Mouse (Mus musculus) myocyte (in vitro differentiated cells): ENCODE results near the gene Grin2c. TPM values are rescaled to one million over a fixed set of nuclear protein-coding genes. Genes with fewer than 3 reads are reported as not detected.

ENCODE experiments used
- H3K27me3 ChIP-seq: one replicate; pipeline ENCODE4 v1.6.1; 2011; ENCODE audit not compliant: control insufficient read depth, insufficient read depth, insufficient read length
- H3K36me3 ChIP-seq: one replicate; pipeline ENCODE4 v1.6.1; 2011; ENCODE audit not compliant: control insufficient read depth, insufficient read depth
- H3K4me2 ChIP-seq: one replicate; pipeline ENCODE4 v1.6.1; 2011; ENCODE audit warnings: low read depth, control low read depth
- H3K4me3 ChIP-seq: one replicate; pipeline ENCODE4 v1.5.1; 2011; ENCODE audit warnings: mild to moderate bottlenecking, control low read depth, moderate library complexity
- H3K79me2 ChIP-seq: one replicate; pipeline ENCODE4 v1.6.1; 2011; ENCODE audit not compliant: control insufficient read depth, insufficient read depth
- H3ac ChIP-seq: one replicate; pipeline ENCODE4 v1.6.1; 2011; ENCODE audit not compliant: control insufficient read depth, insufficient read length
- CEBPB ChIP-seq: IDR thresholded peaks from 2 replicates; pipeline ENCODE4 v1.6.1; 2011; ENCODE audit warnings: mild to moderate bottlenecking, moderate library complexity; ENCODE audit not compliant: poor library complexity, insufficient read depth, severe bottlenecking
- E2F4 ChIP-seq: IDR thresholded peaks from one replicate; pipeline ENCODE4 v1.6.1; 2011; ENCODE audit warnings: mild to moderate bottlenecking, control low read depth, moderate library complexity; ENCODE audit not compliant: insufficient read depth
- MAX ChIP-seq: IDR thresholded peaks from one replicate; pipeline ENCODE4 v1.6.1; 2011; ENCODE audit warnings: low read depth, mild to moderate bottlenecking, control low read depth
- MYOD1 ChIP-seq, 3 experiments: IDR thresholded peaks; one replicate each; pipeline ENCODE4 v1.6.1; 2011; ENCODE audit warnings: control low read depth in 2 of 3, low read depth in 2 of 3, mild to moderate bottlenecking in 2 of 3, moderate library complexity in 1 of 3; ENCODE audit not compliant: insufficient read length in 2 of 3, control insufficient read depth in 1 of 3
- MYOG ChIP-seq, 3 experiments: IDR thresholded peaks; one replicate each; pipeline ENCODE4 v1.6.1; 2011; ENCODE audit warnings: control low read depth in 2 of 3, low read depth in 2 of 3, mild to moderate bottlenecking in 2 of 3; ENCODE audit not compliant: insufficient read length in 2 of 3, control insufficient read depth in 1 of 3, insufficient read depth in 1 of 3
- POLR2A ChIP-seq: IDR thresholded peaks from one replicate; pipeline ENCODE4 v1.6.1; 2011; ENCODE audit warnings: low read depth, mild to moderate bottlenecking, control low read depth, moderate library complexity; ENCODE audit not compliant: insufficient read length
- POLR2AphosphoS2 ChIP-seq: IDR thresholded peaks from one replicate; pipeline ENCODE4 v1.6.1; 2011; ENCODE audit warnings: low read depth, control low read depth; ENCODE audit not compliant: insufficient read length
- REST ChIP-seq: IDR thresholded peaks from one replicate; pipeline ENCODE4 v1.6.1; 2011; ENCODE audit warnings: mild to moderate bottlenecking, control low read depth, moderate library complexity; ENCODE audit not compliant: insufficient read depth, insufficient read length
- SRF ChIP-seq: IDR thresholded peaks from one replicate; pipeline ENCODE4 v1.6.1; 2011; ENCODE audit warnings: low read depth; ENCODE audit not compliant: control insufficient read depth, insufficient read length
- TCF12 ChIP-seq: IDR thresholded peaks from one replicate; pipeline ENCODE4 v1.6.1; 2011; ENCODE audit warnings: mild to moderate bottlenecking, control low read depth; ENCODE audit not compliant: poor library complexity, insufficient read depth, severe bottlenecking
- TCF3 ChIP-seq: IDR thresholded peaks from one replicate; pipeline ENCODE4 v1.6.1; 2011; ENCODE audit warnings: low read depth, control low read depth; ENCODE audit not compliant: insufficient read length
- USF1 ChIP-seq: IDR thresholded peaks from one replicate; pipeline ENCODE4 v1.6.1; 2011; ENCODE audit warnings: low read depth, mild to moderate bottlenecking, control low read depth, moderate library complexity
- polyA plus RNA-seq: library from polyadenylated mRNA; unstranded; fragments of >200 nt; fragmentation: generic; extraction: Trizol; gene quantifications from one replicate; pipeline ENCODE4 v1.2.1, GENCODE M21; 2012; ENCODE audit warnings: missing spikeins

The Grin2c gene
- polyA plus RNA-seq, 1 experiment: not detected

DNA sequence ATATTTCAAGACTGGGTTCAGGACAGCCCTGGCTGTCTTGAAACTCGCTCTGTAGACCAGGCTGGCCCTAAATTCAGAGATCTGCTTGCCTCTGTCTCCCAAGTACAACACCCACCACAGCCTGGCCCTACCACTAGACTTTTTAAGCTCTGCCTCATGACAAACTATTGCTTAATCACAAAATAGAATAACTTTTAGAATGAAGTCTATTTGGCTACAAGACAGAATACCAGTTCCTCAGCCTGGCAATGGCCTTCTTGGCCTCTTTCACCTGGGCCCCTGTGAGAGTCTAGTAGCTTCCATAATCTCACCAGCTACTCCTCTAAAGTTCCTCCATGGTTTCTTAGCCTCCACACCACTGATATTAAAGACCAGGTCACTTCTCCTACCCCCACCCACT is 23.3 kb upstream of the Grin2c start:
- no peaks in the 10 kb centered on the region for H3K36me3 ChIP-seq
- H3K4me3 ChIP-seq: no peak overlapping the region
- TF ChIP-seq E2F4 (no peak), REST (no peak), USF1 (no peak), TCF3 (no peak), CEBPB (0 out of 2 replicates have a peak, but pooled peaks have one; percentile 3), MAX (no peak)
- no peaks in the 10 kb centered on the region for H3K27me3 ChIP-seq
- peak overlapping the region; percentile 63 for H3K4me2 ChIP-seq
- no peak overlapping the region for H3ac ChIP-seq
- H3K79me2 ChIP-seq: no peaks in the 10 kb centered on the region

DNA sequence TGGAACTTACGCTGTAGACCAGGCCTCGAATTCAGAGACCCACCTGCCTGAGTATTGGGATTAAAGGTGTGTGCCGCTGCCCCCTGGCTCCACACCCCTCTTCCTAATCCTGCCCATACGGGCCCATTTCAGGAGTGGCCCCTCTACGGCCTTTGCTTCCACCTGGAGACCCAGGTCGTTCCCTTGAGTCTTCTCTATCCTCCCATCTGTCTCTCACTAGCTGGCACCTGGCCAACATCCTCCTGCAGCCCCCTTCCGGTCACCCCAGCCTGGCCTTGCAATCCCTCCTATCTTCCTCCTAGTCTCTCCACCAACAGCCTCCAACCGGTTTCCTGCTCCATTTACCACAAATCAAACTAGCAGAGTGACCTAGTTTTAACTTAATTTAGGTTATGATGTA is 22.8 kb upstream of the Grin2c start:
- TF ChIP-seq TCF3 (no peak), REST (no peak), USF1 (no peak), POLR2AphosphoS2 (no peak), TCF12 (no peak), MYOD1 (IDR thresholded peaks at IDR 0.05; ENCODE audit: control insufficient read depth in 1 of 3, insufficient read length in 2 of 3, low read depth in 2 of 3) (no peak), E2F4 (no peak), MYOG (IDR thresholded peaks at IDR 0.05; ENCODE audit: control insufficient read depth in 1 of 3, insufficient read depth in 1 of 3, insufficient read length in 2 of 3, low read depth in 2 of 3) (no peak)

DNA sequence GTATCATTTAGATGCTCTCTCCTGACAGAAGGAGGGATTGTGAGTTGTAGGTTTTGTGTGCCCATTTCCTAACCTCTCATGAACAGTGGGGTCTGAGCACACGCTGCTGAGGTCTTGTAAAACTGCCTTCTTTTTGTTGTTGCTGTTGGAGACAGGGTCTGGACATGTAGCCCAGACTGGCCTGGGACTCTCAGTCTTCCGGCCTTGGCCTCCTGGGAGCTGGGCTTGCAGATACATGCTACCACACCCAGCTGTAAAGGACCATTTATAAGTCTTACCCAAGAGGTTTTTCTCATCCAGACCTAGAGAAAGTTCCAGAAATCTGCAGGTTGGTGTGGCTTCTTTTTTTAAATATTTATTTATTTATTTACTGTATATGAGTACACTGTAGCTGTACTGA is 21.3 kb upstream of the Grin2c start:
- Histone ChIP-seq H3K27me3 (no peaks in the 10 kb centered on the region), H3K79me2 (no peaks in the 10 kb centered on the region), H3K4me3 (no peak overlapping the region), H3K36me3 (no peaks in the 10 kb centered on the region), H3K4me2 (no peak overlapping the region), H3ac (no peak overlapping the region)
- TF ChIP-seq SRF: no peak

More for the DNA sequence above, 22.8 kb upstream of the Grin2c start:
- no peak overlapping the region for H3K4me2 ChIP-seq
- no peaks in the 10 kb centered on the region for H3K36me3 ChIP-seq
- H3K79me2 ChIP-seq: no peaks in the 10 kb centered on the region
- no peak overlapping the region for H3K4me3 ChIP-seq
- no peak overlapping the region for H3ac ChIP-seq
- no peaks in the 10 kb centered on the region for H3K27me3 ChIP-seq

GRCm38 (mm10) chr11:115287386-115287785 is 20.3 kb upstream of the Grin2c start:
- Histone ChIP-seq H3K79me2 (no peaks in the 10 kb centered on the region), H3ac (no peak overlapping the region), H3K4me2 (no peak overlapping the region), H3K36me3 (no peaks in the 10 kb centered on the region), H3K27me3 (no peaks in the 10 kb centered on the region), H3K4me3 (no peak overlapping the region)
- TF ChIP-seq TCF12 (no peak), E2F4 (no peak), MAX (no peak), MYOD1 (IDR thresholded peaks at IDR 0.05; ENCODE audit: control insufficient read depth in 1 of 3, insufficient read length in 2 of 3, low read depth in 2 of 3) (no peak), USF1 (no peak), REST (no peak), SRF (no peak), POLR2A (no peak), CEBPB (no peak), POLR2AphosphoS2 (no peak), TCF3 (no peak), MYOG (IDR thresholded peaks at IDR 0.05; ENCODE audit: control insufficient read depth in 1 of 3, insufficient read depth in 1 of 3, insufficient read length in 2 of 3, low read depth in 2 of 3) (no peak)

GRCm38 (mm10) chr11:115286201-115286993 is 19.4 kb upstream of the Grin2c start:
- TF ChIP-seq TCF12 (peak; percentile 25), TCF3 (peak; percentile 84), MYOG (IDR thresholded peaks at IDR 0.05; ENCODE audit: control insufficient read depth in 1 of 3, insufficient read depth in 1 of 3, insufficient read length in 2 of 3, low read depth in 2 of 3) (peak in 2 of 3 experiments; percentile 11 to 74), SRF (no peak), MYOD1 (IDR thresholded peaks at IDR 0.05; ENCODE audit: control insufficient read depth in 1 of 3, insufficient read length in 2 of 3, low read depth in 2 of 3) (peak; percentile 67 to 99 (median 97))
- Histone ChIP-seq H3K4me2 (peak overlapping the region; percentile 5), H3K4me3 (no peak overlapping the region)

More at GRCm38 (mm10) chr11:115286201-115286993, 19.4 kb upstream of the Grin2c start:
- Histone ChIP-seq H3K36me3 (no peaks in the 10 kb centered on the region), H3K79me2 (no peaks in the 10 kb centered on the region), H3K27me3 (no peaks in the 10 kb centered on the region), H3ac (no peak overlapping the region)
